Mouse (Mus musculus) hindlimb bud, embryonic 11.5 days (tissue): Measurements from ENCODE around the gene Eya3.
"Not testable (repeated sequence)": the region's sequence is repeated elsewhere in the genome, so short reads cannot be mapped to it uniquely, and the experiment has no call there.

Experiments
- DNase-seq: peaks from one replicate; pipeline ENCODE4 v3.0.0-alpha.2; 2012; ENCODE audit warnings: low read depth, low spot score; ENCODE audit errors: extremely low spot score

The Eya3 gene

DNA sequence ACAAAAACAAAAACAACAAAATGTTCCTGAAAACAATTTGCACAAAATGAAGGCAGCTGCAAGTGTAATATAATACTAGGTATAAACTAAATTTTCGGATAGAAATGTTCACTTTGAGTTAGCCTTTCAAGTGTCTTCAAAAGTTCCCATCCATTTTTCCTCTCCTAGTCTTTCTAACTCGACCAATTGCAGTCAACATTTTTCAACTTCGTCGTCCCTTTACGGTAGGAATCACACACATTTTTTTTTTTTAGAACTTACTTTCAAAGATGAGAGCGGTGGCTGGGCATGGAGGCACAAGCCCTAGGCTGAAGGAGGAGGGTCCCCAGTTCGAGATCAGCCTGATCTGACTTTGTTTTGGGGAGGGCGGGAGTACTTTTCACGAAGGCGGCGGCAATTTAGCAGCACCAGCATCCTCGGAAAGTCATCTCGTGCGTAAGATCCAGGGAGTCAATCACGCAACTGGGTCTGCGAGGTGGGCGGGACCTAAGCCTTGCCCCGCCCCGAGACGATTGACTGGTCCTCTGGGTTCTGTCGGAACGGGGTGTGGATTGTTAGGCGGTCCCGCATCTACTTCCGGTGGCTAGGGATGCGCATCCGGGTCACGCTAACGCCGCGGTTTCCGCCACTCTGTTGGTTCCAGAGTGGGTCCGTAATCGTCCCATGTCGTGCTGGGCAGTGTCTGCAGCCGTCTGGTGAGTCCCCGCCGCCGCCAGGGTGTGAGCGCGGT, at the start of gene Eya3:
Gene Eya3, plus strand, starts transcription at position 527 of the 730 bp plus-strand sequence.
- DNase-seq, result peak; percentile 89

- no peak for DNase-seq
Measured at GRCm38 (mm10) chr4:132590642-132591041, 48.1 kb upstream of the Eya3 start.

GRCm38 (mm10) chr4:132592958-132593357, 45.8 kb upstream of the Eya3 start:
- no peak for DNase-seq

DNA sequence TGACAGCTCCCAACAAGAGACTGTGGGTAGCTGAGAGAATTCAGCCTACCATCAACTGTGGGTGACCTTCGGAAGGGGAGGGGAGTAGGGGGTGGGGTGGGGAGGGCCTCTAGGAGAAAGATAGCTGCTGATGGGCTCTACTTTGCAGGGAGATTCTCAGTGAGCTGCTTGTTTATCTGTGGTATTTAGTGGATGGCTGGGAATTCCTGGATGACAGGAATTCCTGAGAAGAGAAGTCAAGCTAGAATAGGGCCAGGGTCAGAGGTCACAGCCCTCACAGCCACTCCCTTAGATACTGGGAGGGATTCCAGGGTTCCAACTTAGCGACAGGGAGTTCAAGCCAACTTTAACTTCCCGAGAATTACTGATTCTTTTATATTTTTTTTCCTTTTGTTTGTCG, 44.6 kb upstream of the Eya3 start:
- no peak for DNase-seq

DNA sequence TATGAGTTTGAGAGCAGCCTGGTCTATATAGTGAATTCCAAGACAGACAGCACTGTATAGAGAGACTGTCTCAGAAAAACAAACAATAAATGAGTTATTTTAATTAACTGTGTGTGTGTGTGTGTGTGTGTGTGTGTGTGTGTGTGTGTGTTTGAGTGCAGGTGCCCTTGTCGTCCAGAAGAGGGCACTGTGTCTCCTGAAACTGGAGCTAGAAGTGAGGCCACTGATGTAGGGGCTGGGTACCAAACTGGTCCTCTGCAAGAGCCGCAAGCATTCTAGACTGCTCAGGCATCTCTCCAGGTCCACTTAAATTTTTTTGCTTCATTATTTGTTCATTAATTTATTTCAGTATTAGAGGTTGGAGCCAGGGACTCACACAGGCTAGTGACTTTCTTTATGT, 39.9 kb upstream of the Eya3 start:
- no peak for DNase-seq

DNA sequence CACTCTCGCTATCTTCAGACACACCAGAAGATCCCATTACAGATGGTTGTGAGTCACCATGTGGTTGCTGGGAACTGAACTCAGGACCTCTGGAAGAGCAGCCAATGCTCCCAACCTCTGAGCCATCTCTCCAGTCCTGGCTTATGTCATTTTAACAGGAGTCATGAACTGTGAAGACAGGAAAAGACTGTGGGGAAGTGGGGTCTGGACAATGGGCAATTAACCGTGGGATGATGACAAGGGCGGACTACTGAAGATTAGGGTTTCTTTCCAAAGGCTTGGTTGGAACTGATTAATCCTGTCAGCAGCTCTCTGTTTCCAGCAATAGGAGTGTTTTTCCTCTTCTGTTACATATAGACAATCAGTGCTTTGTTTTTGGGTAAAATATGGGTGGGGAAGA, 39.0 kb upstream of the Eya3 start:
- no peak for DNase-seq

GRCm38 (mm10) chr4:132600465-132600864, 38.3 kb upstream of the Eya3 start:
- DNase-seq, result no peak

- not testable (repeated sequence) for DNase-seq
Measured at GRCm38 (mm10) chr4:132601242-132601641, 37.5 kb upstream of the Eya3 start.

DNA sequence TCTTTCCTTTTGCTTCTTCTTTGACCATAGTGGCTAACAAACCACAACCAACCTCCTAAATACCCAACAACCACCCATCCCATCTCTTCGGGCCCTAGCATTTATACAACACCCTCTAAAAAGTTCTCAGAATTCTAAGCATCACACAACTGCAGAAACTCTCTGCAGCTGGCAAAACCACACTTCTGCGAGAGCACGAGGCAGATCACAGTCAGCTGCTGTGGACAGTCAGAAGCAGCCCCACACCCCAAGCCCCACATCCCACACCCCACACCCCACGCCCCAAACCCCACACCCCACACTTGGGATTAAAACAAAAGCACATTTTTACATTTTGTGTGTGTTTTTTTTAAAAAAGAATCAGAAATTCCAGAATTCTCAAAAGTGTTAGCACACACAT, 35.3 kb upstream of the Eya3 start:
- no peak for DNase-seq

- no peak for DNase-seq
Measured at GRCm38 (mm10) chr4:132605816-132606215, 33.0 kb upstream of the Eya3 start.

- no peak for DNase-seq
Measured at GRCm38 (mm10) chr4:132608147-132608546, 30.6 kb upstream of the Eya3 start.

DNA sequence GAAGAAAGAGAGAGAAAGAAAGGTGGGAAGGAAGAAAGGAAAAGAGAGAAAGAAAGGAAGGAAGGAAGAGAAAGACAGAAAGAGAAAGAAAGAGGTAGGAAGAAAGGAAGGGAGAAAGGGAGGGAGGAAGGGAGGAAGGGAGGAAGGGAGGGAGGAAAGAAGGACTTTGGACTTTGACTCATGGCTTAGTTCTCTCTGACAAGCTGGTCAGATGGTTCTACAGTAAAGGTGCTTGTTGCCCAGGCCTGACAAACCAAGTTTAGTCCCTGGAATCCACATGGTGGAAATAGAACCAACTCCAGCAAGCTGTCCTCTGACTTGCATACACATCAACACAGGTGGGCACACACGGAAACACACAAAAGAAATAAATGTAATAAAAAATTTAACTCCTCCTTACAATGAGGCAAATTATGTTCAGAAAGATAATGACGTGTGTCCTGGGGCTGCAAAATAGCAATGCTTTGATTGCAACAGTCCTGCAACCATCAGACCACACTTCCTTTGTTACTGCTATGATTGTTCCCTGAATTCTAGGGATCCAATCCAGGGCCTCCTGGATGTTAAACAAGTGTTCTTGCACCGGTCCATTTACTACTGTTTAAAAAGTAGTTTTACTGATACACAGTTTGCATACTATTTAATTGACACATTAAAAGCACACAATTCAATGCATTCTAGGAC, 28.3 kb upstream of the Eya3 start:
- no peak for DNase-seq

GRCm38 (mm10) chr4:132611320-132611719, 27.5 kb upstream of the Eya3 start:
- DNase-seq, result no peak

DNA sequence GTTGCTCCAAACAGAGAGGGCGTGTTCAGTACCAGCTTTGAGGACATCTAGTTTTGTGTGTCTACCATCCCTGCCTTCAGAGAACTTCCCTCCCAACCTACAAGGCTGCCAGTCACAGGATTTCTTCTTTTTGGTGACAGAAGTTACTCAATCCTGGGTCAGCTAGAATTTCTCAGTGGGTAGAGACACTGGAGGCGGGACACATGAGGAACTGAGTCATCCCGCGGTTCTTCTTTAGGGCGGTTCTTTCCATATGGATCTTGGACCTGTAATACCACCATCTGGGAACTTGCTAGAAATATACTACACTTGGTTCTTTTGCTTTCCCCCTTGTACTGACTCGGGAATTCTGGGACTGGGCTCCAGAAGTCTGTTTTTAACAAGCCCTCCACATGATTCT, 20.9 kb upstream of the Eya3 start:
- DNase-seq, result no peak

DNA sequence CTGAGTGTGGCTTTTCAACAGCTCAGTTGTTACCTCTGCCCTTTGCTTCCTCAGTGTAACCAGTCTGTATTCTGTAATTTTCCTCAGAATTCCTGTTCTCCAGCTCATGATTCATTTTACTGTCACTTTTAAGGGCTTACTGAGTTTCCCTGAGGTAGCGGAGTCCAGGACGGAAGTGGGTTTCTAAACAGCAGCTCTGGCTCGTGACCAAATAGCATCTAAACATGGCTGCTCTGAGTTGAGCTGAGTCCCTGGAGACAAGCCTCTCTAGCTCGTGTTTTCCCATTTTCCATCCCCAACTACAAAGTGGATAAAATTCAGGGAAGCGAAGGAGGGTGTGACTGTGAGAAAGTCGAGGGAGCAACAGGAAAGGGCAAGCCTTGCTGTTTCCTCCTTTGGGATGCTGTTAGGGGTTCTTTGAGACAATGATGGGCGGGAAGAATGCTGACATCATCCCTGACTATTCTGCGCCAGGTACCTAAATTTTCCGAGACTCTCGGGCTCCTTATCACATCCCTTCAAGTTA, 19.9 kb upstream of the Eya3 start:
- no peak for DNase-seq

DNA sequence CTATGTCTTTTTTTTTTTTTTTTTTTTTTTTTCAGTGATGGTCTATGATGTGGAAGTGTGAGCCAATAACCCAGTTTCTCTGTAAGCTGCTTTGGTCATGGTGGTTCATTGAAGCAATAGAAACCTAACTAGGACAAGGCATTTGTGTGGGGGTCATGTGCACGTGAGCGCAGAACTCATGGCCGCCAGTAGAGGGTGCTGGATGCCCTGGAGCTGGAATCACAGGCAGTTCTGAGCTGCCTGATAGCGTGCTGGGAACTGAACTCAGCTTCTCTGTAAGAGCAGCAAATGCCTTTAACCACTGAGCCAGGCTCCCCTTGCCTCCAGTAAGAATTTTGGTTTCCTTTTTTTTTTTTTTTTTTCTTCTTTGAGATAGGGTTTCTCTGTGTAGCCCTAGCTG, 18.7 kb upstream of the Eya3 start:
- no peak for DNase-seq

GRCm38 (mm10) chr4:132621287-132622068, 17.3 kb upstream of the Eya3 start:
- DNase-seq, result no peak

DNA sequence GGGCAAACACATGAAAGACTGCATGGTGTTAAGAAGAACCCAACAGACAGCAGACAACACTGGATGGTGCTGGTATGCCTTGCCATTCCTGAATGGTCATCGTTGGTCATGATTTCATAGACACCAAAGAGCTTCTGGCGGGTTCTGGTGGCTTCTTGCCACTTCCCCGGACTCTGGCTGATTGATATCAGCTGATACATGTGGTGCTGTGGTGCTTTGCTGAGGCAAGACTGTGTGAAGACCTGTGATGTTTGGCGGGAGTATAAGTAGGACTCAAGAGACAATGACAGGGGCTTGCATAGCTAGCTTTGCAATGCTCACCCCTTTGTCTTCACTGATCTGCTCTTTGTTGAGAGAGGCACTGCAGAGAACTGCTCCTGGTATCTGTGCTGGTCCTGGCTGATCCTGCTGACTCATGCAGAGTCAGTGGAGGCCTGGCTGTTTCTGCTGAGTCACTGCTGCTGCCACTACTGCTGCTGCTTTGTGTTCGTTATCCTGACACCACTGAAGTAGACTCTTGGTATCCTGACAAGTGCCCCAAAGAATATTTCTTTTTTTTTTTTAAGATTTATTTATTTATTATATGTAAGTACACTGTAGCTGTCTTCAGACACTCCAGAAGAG, 14.6 kb upstream of the Eya3 start:
- no peak for DNase-seq

GRCm38 (mm10) chr4:132628830-132629229, 10.0 kb upstream of the Eya3 start:
- no peak for DNase-seq

- DNase-seq, result no peak
Measured at GRCm38 (mm10) chr4:132635971-132636370, 2.8 kb upstream of the Eya3 start.

DNA sequence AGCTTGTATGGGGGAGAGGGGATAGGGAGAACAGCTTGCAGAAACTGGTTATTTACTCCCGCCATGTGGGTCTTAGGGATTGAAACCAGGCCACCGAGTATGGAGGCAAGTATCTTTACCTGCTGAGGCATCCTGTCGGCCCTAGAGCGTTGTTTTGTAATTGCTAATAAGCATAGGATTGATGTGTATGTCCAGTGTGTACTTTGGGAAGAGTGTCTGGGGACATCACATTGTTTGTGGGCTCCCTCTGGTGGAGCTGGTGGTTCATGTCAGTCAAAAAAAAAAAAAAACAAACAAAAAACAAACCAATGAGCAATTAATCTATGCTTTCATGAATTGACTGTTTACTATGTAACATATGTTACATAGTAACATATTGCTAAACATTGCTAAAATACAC, 2.2 kb upstream of the Eya3 start:
- no peak for DNase-seq
